Mouse (Mus musculus) lung, postnatal 0 days (tissue): ENCODE measurements at regions not wholly inside any gene's neighbourhood (a gene's known extent, or its start where the extent isn't known, plus 50 kb on each side); places are given as distances from the start of the nearest gene placed in this dataset.

Source experiments
- ATAC-seq: fragments of 200-750 bp; cut with Nextera tagmentation; 2 replicates; pipeline ENCODE4 v1.8.0; 2017; ENCODE audit warnings: moderate library complexity
- DNase-seq: peaks from one replicate; pipeline ENCODE4 v3.0.0-alpha.2; 2016; ENCODE audit warnings: low spot score
- H3K27ac ChIP-seq: fragments of 300-500 bp; sonication (generic); 2 replicates; pipeline ENCODE4 v1.5.1; 2014; ENCODE audit warnings: antibody characterized with exemption, mild to moderate bottlenecking, low read length, mixed read lengths
- H3K27me3 ChIP-seq: fragments of 300-500 bp; sonication (generic); replicated peaks from 2 replicates; pipeline ENCODE4 v1.6.1; 2014; ENCODE audit warnings: low read length, mixed read lengths; ENCODE audit not compliant: insufficient read depth
- H3K36me3 ChIP-seq: fragments of 300-500 bp; sonication (generic); 2 replicates; pipeline ENCODE4 v1.6.1; 2014; ENCODE audit warnings: low read length, mixed read lengths; ENCODE audit not compliant: insufficient read depth
- H3K4me1 ChIP-seq: fragments of 300-500 bp; sonication (generic); 2 replicates; pipeline ENCODE4 v1.6.1; 2014; ENCODE audit warnings: antibody characterized with exemption, low read depth, low read length, mixed read lengths; ENCODE audit not compliant: insufficient read depth
- H3K4me2 ChIP-seq: fragments of 300-500 bp; sonication (generic); replicated peaks from 2 replicates; pipeline ENCODE4 v1.6.1; 2014; ENCODE audit warnings: low read depth, mild to moderate bottlenecking, low read length, moderate library complexity, mixed read lengths
- H3K4me3 ChIP-seq: fragments of 300-500 bp; sonication (generic); 2 replicates; pipeline ENCODE4 v1.5.1; 2014; ENCODE audit warnings: low read depth, low read length
- H3K9ac ChIP-seq: fragments of 300-500 bp; sonication (generic); replicated peaks from 2 replicates; pipeline ENCODE4 v1.6.1; 2014; ENCODE audit warnings: low read depth, mild to moderate bottlenecking
- H3K9me3 ChIP-seq: fragments of 300-500 bp; sonication (generic); 2 replicates; pipeline ENCODE4 v1.6.1; 2016; ENCODE audit warnings: low read length, mixed read lengths
- CTCF ChIP-seq: IDR thresholded peaks from 2 replicates; pipeline ENCODE4 v1.5.1; 2016; ENCODE audit warnings: antibody characterized with exemption, mild to moderate bottlenecking
- EP300 ChIP-seq: IDR thresholded peaks from 2 replicates; pipeline ENCODE4 v1.6.1; 2016; ENCODE audit warnings: antibody characterized with exemption, mild to moderate bottlenecking, control low read depth
- WGBS: fragments of 180-500 bp; shearing (Covaris S2); extraction: QIAGEN DNeasy Blood & Tissue Kit; methylation state at CpG from one replicate; pipeline ENCODE4 v1.1.7; 2014; 5-methylcytosine and 5-hydroxymethylcytosine counted together

DNA sequence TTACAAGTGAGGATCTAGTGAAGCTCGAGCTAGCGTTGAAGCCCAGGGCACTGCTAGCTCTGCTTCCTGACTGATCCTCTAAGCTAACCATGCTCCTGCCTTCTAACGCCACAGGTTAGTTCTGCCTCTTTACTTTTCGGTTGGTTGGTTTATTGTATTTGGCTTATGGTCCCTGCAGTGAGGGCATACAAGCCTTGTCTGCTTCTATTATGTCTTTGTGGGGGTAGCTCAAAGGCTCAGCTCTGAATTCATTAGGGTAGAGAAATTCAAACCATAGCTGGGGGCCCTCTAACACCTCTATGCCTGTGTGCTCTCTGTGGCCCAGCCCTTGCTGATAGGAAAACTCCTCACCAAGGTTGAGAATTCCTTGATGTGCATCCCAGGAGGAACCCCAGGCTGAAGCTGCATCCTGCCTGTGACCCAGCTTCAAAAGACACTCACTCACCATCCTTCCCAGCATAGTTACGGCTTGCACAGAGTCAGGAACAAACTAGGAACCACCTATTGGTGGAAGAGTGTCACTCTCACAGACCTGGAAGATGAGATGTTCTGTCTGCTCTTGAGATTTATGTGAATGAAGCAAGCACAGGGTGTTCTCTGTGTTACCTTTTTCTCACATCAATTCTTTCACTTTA lies 536.7 kb upstream of the Kdm8 start:
- Histone ChIP-seq H3K4me1 (no peaks in the 10 kb centered on the region), H3K36me3 (no peaks in the 10 kb centered on the region), H3K27me3 (no peaks in the 10 kb centered on the region), H3K4me3 (no peak overlapping the region), H3K27ac (peak overlapping the region; percentile 27; the same call in 1 of the 2 replicates), H3K4me2 (no peak overlapping the region), H3K9me3 (0 out of 2 replicates have a peak, but pooled peaks cover 3% of the 10 kb centered on the region), H3K9ac (no peak overlapping the region)
- WGBS, result 64% methylated on average over 5 of the region's 5 CpGs
- TF ChIP-seq CTCF, result no peak
- ATAC-seq, result no peak
- DNase-seq, result no peak

DNA sequence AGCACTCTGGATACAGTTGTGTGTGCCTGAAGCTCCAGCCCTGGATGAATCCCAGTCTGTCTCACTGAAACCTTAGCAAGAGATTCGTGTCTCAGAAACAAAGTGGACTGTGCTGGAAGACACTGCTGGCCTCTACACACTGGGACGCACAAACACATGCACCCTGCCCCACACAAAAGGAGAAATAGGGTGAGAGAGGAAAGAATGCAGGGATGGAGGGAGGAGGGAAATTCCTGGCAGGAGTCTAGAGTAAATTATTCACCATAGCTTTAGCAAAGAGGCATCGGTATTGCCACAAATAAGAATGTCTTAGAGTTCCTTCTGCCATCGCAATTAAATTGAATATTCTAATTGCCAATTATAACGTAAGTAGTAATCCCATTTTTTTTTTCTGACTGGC lies 530.4 kb upstream of the Kdm8 start:
- no peaks in the 10 kb centered on the region for H3K36me3 ChIP-seq
- TF ChIP-seq EP300 (no peak), CTCF (no peak)
- ATAC-seq (no peak), DNase-seq (no peak)
- no peak overlapping the region for H3K4me3 ChIP-seq
- 0 out of 2 replicates have a peak, but pooled peaks cover 3% of the 10 kb centered on the region for H3K9me3 ChIP-seq
- no peaks in the 10 kb centered on the region for H3K27me3 ChIP-seq
- no peak overlapping the region for H3K27ac ChIP-seq
- no peak overlapping the region for H3K4me2 ChIP-seq
- H3K9ac ChIP-seq, result no peak overlapping the region
- 77% methylated on average over 5 of the region's 5 CpGs for WGBS
- H3K4me1 ChIP-seq, result no peaks in the 10 kb centered on the region

DNA sequence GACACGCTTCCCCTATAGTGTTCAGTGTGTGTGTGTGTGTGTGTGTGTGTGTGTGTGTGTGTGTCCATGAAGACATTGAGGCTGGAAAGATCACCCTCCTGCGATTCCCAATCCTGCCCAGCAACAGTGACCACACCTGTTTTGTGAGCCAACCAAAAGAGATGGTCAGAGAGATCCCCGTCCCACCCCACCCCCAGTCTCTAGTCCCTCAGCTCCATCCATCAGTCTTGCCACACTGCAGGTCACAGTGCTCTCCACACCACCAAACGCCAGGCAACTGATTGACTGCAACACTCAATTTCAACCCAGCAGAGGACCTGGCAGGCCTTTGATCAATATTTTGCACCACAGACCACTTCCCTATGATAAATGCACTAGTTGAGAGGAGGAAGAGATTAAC lies 530.0 kb upstream of the Kdm8 start:
- ATAC-seq (no peak), DNase-seq (no peak)
- WGBS, result 65% methylated on average over 4 of the region's 4 CpGs
- Histone ChIP-seq H3K36me3 (no peaks in the 10 kb centered on the region), H3K4me2 (no peak overlapping the region), H3K4me1 (no peaks in the 10 kb centered on the region), H3K9me3 (0 out of 2 replicates have a peak, but pooled peaks cover 3% of the 10 kb centered on the region), H3K9ac (no peak overlapping the region), H3K27ac (no peak overlapping the region), H3K4me3 (no peak overlapping the region), H3K27me3 (no peaks in the 10 kb centered on the region)
- TF ChIP-seq EP300 (no peak), CTCF (no peak)

DNA sequence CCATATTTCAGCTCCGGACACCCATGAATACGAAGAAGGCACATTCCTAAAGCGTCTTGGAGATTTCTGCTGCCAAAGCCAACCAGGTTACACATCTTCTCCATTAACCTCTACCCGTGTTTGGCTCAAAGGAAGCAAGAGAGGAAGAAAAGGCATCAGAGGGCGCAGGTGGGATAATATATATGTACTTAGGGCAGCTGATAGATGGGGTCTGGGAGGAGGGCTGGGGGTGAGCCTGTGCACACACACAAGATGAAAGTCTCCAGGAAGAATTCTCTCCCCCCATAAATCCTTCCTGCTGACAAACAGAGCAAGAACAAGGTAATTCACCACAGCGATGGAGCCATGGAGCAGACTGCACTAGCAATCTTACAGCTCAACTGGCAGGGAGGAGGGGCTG lies 529.5 kb upstream of the Kdm8 start:
- WGBS, result 52% methylated on average over 6 of the region's 6 CpGs
- H3K27ac ChIP-seq, result no peak overlapping the region

DNA sequence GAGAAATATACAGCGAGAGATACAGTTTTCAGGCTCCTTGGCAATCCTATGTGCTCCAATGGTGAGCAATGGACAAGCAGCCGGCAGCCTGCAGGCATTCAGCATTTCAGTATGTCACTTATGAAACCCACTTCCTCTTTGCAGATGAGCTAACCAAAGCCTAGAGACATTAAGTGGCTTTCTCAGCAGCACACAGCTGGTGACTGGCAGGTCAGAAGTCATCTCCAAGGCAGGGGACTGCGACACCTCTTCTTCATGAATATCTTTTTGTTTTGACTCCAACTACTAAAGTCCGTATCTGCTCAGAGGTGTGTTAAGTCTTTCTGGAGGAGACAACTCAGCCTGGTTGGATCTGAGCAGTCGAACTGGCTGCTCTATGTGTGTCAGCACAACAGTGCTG lies 528.8 kb upstream of the Kdm8 start:
- DNase-seq (peak; percentile 21), ATAC-seq (no peak)
- WGBS, result 65% methylated on average over 5 of the region's 5 CpGs

More for the DNA sequence above, 529.5 kb upstream of the Kdm8 start:
- no peaks in the 10 kb centered on the region for H3K36me3 ChIP-seq
- DNase-seq, result no peak
- no peak for TF ChIP-seq EP300
- TF ChIP-seq CTCF, result no peak
- no peak overlapping the region for H3K4me3 ChIP-seq
- H3K9ac ChIP-seq, result no peak overlapping the region
- no peak for ATAC-seq
- no peaks in the 10 kb centered on the region for H3K27me3 ChIP-seq
- H3K9me3 ChIP-seq, result no peaks in the 10 kb centered on the region
- H3K4me2 ChIP-seq, result no peak overlapping the region
- H3K4me1 ChIP-seq, result no peaks in the 10 kb centered on the region

DNA sequence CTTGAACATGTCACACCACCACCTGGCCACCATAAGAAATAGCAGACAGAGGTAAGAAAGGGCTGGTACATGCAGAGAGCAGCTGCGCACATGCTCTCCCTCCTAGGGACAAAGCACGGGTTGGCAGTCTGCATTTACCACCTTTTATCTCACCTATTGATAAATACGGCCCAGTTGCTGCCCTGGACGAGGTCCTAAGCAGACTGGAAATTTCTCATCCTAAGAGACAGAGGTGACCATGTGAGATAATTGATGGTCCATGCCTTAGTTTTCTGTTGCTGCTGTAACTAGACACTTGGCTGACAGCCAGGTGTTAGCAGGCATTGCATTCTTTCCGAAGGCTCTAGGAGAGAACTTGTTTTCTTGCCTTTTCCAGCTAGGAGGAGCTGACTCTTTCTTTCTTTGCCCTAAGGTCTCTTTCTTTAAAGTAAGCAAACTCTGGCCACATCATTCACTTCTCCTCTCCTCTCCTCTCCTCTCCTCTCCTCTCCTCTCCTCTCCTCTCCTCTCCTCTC lies 526.8 kb upstream of the Kdm8 start:
- no peaks in the 10 kb centered on the region for H3K27me3 ChIP-seq
- 39% methylated on average over 5 of the region's 5 CpGs for whole genome bisulfite sequencing
- H3K4me2 ChIP-seq, result no peak overlapping the region
- no peak overlapping the region for H3K27ac ChIP-seq
- no peak overlapping the region for H3K9ac ChIP-seq
- H3K4me3 ChIP-seq, result no peak overlapping the region
- no peaks in the 10 kb centered on the region for H3K36me3 ChIP-seq
- H3K4me1 ChIP-seq, result no peaks in the 10 kb centered on the region
- DNase-seq (peak; percentile 60), ATAC-seq (no peak)
- TF ChIP-seq EP300, result no peak
- no peak for TF ChIP-seq CTCF
- H3K9me3 ChIP-seq, result no peaks in the 10 kb centered on the region

More for the DNA sequence above, 528.8 kb upstream of the Kdm8 start:
- H3K36me3 ChIP-seq, result no peaks in the 10 kb centered on the region
- no peaks in the 10 kb centered on the region for H3K27me3 ChIP-seq
- no peaks in the 10 kb centered on the region for H3K9me3 ChIP-seq
- no peak overlapping the region for H3K4me3 ChIP-seq
- no peaks in the 10 kb centered on the region for H3K4me1 ChIP-seq
- no peak for TF ChIP-seq EP300
- no peak for TF ChIP-seq CTCF
- H3K4me2 ChIP-seq, result no peak overlapping the region
- no peak overlapping the region for H3K9ac ChIP-seq
- no peak overlapping the region for H3K27ac ChIP-seq

DNA sequence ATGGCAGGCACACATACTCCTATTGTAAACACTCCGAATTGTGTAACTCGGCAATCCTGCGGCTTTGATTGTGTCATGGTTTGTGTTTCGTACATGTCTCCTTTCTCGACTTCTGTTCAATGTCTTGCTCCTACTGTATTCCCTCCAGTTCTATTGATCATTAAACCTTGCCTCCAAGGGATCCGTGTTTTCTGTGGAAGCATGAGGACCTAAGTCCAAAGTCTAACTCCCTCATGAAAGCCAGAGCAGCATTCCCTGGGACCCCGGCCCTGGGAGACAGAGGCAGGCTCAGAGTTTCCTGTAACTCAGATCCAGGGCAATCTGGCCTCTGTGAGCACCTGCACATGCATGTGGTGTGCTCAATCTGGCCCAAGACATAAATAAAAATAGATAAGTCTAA lies 521.7 kb upstream of the Kdm8 start:
- no peaks in the 10 kb centered on the region for H3K27me3 ChIP-seq
- ATAC-seq (no peak), DNase-seq (no peak)
- H3K9me3 ChIP-seq, result no peaks in the 10 kb centered on the region
- TF ChIP-seq EP300 (no peak), CTCF (no peak)
- no peaks in the 10 kb centered on the region for H3K4me1 ChIP-seq
- H3K4me2 ChIP-seq, result no peak overlapping the region
- H3K4me3 ChIP-seq, result no peak overlapping the region
- WGBS, result 64% methylated on average over 7 of the region's 7 CpGs
- H3K27ac ChIP-seq, result no peak overlapping the region
- no peaks in the 10 kb centered on the region for H3K36me3 ChIP-seq
- H3K9ac ChIP-seq, result no peak overlapping the region
